Mouse (Mus musculus): ENCODE measurements around the gene Trpm4.

The Trpm4 gene

GRCm38 (mm10) chr7:45346905-45347304, 13.3 kb upstream of the Trpm4 start:
- DNase-seq (ENCODE audit: low read depth, low spot score), result no peak

- no peak for DNase-seq (ENCODE audit: low read depth, low spot score)
These were observed 10.0 kb upstream of the Trpm4 start for GRCm38 (mm10) chr7:45343543-45343942.

DNA sequence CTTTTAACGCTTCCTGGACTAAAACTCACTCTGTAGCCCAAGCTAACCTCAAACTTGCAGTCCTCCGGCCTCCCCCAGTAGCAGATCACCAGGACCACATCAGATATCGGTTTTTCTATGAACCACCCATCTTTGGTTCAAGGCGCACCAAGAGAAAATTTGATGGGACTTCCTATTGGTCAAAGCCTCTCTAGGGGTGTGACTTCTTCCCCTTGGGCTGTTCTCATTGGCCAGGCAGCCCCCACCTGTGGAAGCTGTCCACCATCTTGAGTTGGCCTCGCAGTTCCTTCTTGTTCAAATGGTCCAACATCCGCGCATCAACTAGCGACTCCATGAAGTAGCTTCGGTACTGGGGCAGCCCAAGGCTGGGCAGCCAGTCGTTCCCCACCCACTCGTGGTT, 8.5 kb upstream of the Trpm4 start:
- DNase-seq (ENCODE audit: low read depth, low spot score), result no peak

DNA sequence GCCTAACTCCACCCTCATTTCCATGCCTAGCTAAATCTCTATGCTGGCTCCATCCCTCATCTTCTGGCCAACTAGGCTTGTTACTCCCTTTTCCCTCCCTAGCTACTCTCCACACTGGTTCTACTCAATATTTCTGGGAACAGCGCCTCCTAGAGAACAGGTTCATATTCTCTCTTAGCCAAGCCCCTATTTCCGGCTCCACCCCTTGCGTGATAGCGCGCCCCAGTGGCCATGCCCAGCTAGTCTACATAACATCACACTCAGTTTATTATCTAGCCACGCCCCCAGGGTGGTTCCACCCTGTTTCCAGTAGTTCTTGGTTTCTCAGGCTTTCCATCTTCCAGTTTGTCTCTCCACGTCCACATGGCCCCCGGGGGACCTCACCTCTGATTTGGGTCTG, 7.7 kb upstream of the Trpm4 start:
- no peak for DNase-seq (ENCODE audit: low read depth, low spot score)

- no peak for DNase-seq (ENCODE audit: low read depth, low spot score)
These were observed 7.1 kb upstream of the Trpm4 start for GRCm38 (mm10) chr7:45340669-45341068.

DNA sequence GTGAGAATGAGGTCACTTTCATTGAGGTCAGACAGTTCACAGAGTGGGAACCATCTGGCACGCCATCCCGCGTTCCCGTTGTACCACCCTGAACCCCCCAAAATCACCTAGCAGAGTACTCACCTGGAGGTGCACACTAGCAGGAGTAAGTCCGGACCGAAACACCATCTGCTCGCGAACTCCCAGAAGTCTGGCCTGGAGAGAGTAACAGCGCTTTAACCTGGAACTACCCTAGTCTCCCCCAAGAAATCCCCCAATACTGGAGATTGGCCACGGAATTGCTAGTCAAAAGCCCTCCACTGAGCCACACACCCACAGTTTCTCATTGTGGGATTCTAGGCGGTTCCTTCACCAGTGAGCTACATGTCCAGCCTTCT, 6.5 kb upstream of the Trpm4 start:
- DNase-seq (ENCODE audit: low read depth, low spot score), result no peak

GRCm38 (mm10) chr7:45339410-45340065, 6.0 kb upstream of the Trpm4 start:
- no peak for DNase-seq (ENCODE audit: low read depth, low spot score)

- DNase-seq (ENCODE audit: low read depth, low spot score), result no peak
These were observed 4.8 kb upstream of the Trpm4 start for GRCm38 (mm10) chr7:45338161-45338911.

- no peak for DNase-seq (ENCODE audit: low read depth, low spot score)
These were observed 3.9 kb upstream of the Trpm4 start for GRCm38 (mm10) chr7:45337469-45337868.

DNA sequence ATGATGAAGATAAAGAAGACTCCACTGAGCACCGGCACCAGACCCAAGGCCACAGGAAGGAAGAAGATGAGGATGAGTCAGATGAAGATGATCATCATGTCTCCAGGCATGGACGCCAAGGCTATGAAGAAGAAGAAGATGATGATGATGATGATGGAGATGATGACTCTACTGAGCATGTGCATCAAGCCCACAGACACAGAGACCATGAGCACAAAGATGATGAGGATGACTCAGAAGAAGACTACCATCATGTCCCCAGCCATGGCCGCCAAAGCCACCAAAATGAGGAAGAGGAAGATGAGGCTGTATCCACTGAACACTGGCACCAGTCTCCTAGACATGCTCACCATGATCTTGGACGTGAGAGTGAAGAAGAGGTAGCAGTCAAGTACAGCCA, 2.7 kb upstream of the Trpm4 start:
- no peak for DNase-seq (ENCODE audit: low read depth, low spot score)

DNA sequence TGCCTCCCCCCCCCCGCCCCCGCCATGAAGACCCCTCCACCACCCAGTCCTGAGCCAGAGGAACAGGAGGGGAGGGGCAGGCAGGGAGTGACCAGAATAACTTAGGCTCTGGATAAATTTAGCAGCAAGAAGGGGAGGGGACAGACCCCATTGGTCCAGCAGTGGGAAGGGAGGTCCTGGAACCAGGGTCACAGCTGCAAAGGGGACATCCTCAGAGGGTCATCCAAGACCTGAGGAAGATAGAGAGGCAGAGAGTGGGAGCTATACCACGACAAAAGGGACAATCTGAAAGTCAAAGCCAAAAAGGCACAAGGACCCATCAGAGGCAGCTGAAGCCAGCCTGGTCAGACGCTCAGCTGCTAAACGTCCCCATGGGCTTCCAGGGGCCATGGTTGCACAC, 1.5 kb upstream of the Trpm4 start, which contains the start of gene Hrc:
Gene Hrc (plus strand): TSS at position 235 of the 400 bp plus-strand sequence.
- no peak for DNase-seq (ENCODE audit: low read depth, low spot score)

- no peak for DNase-seq (ENCODE audit: low read depth, low spot score)
These were observed 1.0 kb upstream of the Trpm4 start for GRCm38 (mm10) chr7:45334605-45335004.

- DNase-seq (ENCODE audit: low read depth, low spot score), result no peak
These were observed 725 bp downstream of the Trpm4 start for GRCm38 (mm10) chr7:45332685-45333425.

DNA sequence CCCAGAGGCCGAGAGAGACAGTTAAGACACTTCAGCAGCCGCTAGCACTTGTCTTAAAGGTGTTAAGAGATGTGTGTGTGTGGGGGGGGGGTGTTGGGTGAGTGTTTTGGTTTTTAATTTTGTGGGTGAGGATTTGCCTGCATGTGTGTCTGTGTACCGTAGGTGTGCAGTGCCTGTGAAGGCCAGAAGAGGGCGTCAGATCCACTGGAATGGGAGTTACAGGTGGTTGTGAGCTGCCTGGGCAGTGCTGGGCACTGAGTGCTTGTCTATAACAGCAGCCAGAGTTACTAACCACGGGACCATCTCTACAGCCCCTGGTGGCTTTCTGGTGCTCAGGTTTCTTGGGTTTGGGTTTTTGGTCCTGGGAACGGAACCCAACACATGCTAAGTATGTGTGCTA, 2.1 kb downstream of the Trpm4 start:
- DNase-seq (ENCODE audit: low read depth, low spot score), result no peak

- no peak for DNase-seq (ENCODE audit: low read depth, low spot score)
These were observed 4.6 kb downstream of the Trpm4 start for GRCm38 (mm10) chr7:45328841-45329475.

GRCm38 (mm10) chr7:45325800-45326199, 7.8 kb downstream of the Trpm4 start:
- no peak for DNase-seq (ENCODE audit: low read depth, low spot score)

DNA sequence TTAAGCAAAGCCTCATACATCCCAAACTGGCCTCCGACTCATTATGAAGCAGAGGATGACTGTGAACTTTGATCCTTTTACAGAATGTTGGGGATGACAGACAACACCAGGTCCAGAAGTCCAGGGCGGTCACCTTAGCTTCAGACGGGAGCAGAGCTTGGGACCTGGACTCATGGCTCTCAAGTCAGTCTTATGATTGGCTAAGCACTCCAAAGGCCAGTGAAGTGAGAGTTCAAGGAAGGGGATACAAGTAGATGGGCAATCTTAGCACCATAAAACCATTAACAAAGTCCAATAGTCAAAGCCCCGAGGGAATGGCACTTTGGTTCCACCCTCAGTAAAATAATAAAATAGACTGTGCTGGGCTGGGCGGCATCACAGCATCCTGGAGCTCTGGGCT, 10.5 kb downstream of the Trpm4 start:
- DNase-seq (ENCODE audit: low read depth, low spot score), result no peak

- no peak for DNase-seq (ENCODE audit: low read depth, low spot score)
These were observed 11.3 kb downstream of the Trpm4 start for GRCm38 (mm10) chr7:45322245-45322644.

- no peak for DNase-seq (ENCODE audit: low read depth, low spot score)
These were observed 17.0 kb downstream of the Trpm4 start for GRCm38 (mm10) chr7:45316536-45316935.

- DNase-seq (ENCODE audit: low read depth, low spot score), result no peak
These were observed 18.3 kb downstream of the Trpm4 start for GRCm38 (mm10) chr7:45315182-45315701.

- DNase-seq (ENCODE audit: low read depth, low spot score), result no peak
These were observed 20.1 kb downstream of the Trpm4 start for GRCm38 (mm10) chr7:45313495-45313894.
